Mouse (Mus musculus) Muller cell, postnatal 12 days (primary cell): ENCODE measurements around the gene Akap13.
"Not testable (repeated sequence)": the region's sequence is repeated elsewhere in the genome, so short reads cannot be mapped to it uniquely, and the experiment has no call there.

ENCODE experiments used
- DNase-seq: peaks from one replicate; pipeline ENCODE4 v3.0.0-alpha.2; 2015; ENCODE audit errors: inconsistent ontology term

Gene Akap13

DNA sequence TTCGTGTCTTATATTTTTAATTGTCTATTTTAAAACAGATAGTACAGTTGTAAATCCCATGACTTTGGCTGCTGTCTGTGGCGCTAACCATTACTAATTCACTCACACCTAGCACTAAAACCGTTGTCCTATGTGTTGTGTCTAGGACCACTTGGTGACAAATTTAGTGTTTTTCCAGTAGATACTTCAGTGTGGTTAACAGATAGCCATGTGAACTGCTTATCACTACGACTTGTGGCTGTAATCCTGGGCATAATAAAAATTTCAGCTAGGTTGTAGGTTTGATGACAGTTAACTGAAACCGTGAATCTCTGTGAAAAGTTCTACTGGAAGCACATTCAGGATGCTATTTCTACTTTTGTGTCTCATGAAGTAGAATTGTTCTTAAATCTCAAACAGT lies 258.6 kb downstream of the Akap13 start:
- no peak for DNase-seq

DNA sequence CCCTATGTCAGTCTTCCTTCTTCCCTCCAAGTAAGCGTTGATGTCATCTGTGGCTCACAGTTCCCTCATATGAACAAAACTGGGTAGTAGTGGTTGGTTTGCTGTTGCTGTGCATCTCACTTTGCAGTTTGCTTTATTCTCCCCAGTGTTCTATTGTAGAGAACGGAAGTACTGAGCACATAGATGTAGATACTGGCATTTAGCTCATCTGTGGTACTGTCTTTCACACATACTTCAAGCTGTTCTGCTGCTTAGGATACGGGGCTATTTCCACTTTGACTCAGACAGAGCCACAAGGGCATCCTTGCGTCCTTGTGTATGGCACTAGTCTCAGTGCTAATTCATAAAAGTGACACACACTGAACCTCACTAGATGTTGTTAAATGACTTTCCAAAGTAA lies 259.7 kb downstream of the Akap13 start:
- no peak for DNase-seq

DNA sequence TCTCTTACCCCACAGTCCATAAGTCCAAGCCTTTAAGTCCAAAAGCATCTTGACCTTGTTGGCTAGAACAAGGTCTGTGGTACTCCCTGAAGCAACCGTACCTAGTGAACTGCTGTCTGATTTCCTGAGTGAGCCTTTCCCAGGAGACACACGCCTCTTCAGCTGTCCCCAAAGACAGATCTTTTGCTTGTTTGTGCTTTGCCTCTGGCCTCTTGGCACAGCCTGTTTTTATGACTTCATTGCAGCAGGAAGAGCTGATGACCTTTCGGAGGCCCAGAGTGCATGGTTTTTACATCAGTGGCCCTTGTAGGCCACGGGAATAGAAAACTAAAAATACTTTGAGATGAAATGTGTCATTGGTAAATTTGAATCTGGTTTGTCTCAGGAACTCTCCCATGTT lies 260.6 kb downstream of the Akap13 start:
- no peak for DNase-seq

DNA sequence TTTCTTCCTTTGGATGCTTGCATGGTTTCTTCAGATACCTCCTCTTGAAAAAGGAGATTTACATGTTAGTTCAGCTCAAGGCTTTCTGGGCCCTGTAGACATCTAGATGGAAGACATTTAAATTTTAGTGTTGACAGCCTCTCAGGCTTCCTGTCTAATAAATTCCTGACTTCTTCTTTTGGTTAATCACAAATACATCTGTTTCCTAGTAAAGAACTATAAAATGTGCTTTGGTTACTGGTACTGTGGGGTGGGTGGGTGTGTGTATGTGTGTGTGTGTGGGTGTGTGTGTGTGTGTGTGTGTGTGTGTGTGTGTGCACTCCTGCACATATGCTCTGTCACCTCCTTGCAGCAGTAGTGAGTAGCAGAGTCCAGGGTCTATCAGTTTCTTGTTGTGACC lies 262.0 kb downstream of the Akap13 start:
- DNase-seq: no peak

GRCm38 (mm10) chr7:75721302-75721701 lies 266.0 kb downstream of the Akap13 start:
- no peak for DNase-seq

DNA sequence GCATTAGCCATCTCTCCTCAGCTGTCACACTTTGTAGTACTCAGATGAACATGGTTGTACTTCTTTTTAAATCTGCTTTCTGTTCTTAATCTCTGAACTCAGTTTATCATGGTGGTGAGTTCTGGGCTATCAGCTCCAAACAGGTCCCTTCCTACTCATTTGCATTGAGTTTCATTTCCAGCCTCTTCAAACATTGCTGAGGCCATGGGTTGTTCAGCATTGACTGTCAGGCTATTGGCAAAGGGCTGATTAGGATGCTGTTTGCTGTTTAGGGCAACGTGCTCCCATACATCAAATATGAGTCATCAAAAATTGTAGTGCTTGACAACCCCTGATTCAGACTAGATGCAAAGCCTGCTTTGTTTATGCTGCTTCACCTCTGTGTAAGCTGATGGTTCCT lies 268.7 kb downstream of the Akap13 start:
- DNase-seq: no peak

DNA sequence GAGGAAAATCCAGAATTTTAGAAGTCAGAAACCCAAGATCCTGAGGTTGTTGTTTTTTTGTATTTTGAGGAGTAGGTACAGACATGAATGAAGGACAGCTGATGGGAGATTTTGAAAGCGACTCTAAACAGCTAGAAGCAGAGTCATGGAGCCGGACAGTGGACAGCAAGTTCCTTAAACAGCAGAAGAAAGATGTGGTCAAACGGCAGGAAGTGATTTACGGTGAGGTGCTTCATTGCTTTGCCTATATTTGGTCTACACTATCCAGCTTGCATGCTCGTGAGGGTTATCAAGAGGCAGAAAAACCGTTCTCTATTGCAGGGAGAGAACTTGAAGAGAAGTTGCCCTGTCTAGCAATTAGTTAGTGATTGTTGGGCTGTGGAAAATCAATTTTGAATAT lies 270.6 kb downstream of the Akap13 start:
- no peak for DNase-seq

DNA sequence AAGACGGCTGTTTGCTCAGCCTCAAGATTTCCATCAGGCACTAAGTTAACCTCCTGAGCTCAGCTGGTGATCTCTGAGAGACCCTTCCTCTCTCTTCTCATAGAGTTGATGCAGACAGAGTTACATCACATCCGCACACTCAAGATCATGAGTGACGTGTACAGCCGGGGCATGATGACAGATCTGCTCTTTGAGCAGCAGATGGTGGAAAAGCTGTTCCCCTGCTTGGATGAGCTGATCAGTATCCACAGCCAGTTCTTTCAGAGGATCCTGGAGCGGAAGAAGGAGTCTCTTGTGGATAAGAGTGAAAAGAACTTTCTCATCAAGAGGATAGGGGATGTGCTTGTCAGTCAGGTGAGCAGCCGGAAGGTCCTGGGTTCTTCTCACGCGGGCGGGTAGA lies 271.5 kb downstream of the Akap13 start:
- DNase-seq: no peak

DNA sequence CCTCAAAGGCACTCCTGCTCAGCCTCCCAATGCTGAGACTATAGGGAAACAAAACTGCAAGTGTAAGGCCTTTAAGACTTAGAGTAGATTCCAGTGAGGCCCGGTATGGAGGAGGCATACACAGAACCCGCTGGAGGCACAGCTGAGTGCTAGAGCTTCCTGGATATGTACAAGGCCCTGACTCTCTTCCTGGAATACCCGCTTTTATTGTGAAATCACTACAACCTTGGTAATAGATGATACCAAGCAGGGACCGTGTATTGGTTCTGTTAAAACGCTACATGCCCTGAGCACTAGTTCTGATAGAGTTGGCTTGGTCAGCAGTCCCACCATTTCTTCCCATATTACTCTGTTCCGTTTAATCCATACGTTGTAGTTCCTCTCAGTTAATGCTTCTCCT lies 274.3 kb downstream of the Akap13 start:
- no peak for DNase-seq

GRCm38 (mm10) chr7:75730216-75730615 lies 274.9 kb downstream of the Akap13 start:
- no peak for DNase-seq

DNA sequence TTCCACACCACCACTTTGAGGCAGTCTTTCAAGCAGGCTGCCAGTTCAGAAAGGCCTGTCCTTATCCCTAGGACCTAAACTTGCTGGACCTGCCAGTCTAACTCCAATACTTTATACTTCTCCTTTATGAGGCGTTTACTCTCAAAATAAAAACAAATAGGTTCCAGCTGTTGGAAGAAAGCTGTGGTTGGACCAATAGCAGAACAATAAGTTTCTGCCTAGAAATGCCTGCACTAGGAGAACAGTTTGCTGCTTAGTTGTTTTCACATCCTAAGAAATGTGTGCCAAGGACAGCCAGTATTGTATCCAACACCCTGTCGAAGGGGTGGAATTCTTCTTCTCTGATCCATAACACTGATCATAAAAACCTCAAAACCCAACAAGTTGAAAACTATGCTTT lies 276.6 kb downstream of the Akap13 start:
- no peak for DNase-seq

DNA sequence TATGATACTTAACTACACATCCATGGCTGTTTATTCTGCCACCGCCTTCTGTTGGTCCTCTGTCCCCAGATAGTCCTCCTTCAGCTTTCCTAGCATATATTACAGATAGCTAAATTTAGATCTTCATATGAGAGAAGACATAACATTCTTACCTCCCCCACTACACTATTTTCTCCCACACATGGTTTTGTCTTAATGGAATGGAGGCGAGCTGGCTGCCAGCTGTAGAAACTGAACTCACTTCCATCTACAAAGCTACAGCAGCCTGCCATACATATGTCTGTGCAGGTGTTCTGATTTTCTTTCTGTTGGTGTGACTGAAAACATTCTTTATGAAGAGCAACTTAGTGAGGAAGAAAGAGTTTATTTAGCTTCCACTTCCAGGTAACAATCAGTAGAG lies 277.8 kb downstream of the Akap13 start:
- no peak for DNase-seq

DNA sequence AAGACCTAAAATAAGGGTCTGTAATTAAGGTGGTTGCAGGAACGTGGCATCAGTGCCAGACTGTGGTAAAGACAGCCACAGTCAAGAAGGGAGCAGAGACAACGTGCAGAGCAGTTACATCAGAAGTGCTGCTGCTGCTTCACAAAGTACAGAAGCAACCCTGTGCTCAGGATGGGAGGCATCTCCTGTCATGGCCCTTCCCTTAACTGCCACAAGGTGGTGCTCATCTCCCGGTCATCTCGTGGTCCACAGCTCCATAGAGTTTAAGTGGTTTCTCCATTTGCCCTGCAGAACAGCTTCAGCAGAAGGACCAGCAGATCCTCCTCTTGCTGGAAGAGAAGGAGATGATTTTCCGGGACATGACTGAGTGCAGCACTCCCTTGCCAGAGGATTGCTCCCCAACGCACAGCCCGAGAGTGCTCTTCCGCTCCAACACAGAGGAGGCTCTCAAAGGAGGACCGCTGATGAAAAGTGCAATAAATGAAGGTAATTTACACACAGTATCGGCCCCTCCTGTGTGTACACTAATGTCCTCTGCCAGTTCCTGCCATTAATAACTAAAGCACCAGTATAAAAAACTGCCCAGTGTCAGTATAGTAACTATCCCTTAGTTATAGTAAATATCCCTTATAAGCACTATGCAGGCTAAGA lies 283.9 kb downstream of the Akap13 start:
- DNase-seq: peak; percentile 33

- no peak for DNase-seq
Measured at GRCm38 (mm10) chr7:75744528-75744927, 289.2 kb downstream of the Akap13 start.

- DNase-seq: no peak
Measured at GRCm38 (mm10) chr7:75744978-75745638, 289.8 kb downstream of the Akap13 start.

- not testable (repeated sequence) for DNase-seq
Measured at GRCm38 (mm10) chr7:75745969-75746368, 290.6 kb downstream of the Akap13 start.

DNA sequence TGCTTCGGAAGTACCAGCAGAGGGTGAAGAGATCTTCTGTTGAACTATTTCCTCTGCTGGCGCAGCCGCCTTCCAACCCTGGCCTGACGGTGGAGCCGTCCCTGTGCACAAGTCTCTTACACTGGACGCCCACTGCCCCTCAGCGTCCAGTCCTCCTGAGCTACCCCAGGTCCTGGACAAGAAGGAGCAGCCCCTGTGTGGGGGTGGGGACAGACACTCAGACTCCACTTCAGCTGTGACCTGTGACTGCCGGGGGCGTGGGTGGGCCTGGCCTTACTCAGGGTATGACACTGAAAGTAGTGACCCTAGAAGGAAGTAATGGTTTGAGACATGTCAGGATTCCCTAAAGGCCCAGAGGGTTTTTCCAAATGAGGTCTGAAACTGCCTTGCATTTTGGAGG lies 295.2 kb downstream of the Akap13 start:
- DNase-seq: no peak

GRCm38 (mm10) chr7:75751161-75751803 lies 295.9 kb downstream of the Akap13 start:
- no peak for DNase-seq

GRCm38 (mm10) chr7:75752442-75753191 lies 297.3 kb downstream of the Akap13 start:
- no peak for DNase-seq

DNA sequence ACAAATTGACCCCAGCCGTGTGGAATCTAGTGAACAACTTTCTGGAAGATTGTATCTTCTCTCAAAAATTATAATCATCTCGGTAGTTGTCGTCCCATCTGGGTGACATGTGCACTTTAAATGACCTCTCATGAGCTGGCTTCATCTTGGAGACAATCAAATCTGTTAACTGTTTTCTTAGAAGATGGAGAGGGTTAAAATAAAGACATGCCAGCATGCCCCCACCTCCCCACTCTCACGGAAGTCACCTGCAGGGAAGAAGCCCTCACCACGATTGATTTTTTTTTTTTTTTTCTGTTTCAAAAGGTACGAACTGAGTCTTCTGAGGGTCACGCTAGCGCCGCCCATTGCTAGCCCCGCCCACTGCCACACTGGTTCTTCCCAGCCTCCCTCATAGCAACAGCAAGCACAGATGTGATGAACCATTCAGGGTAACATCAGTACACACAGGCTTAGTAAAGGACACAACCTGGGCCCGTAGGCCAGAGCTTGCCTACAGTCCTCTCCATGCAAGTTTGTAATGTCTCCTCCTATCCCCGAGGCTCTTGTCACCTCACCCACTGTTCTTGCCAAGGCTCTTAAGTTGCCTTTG lies 298.0 kb downstream of the Akap13 start:
- no peak for DNase-seq

- DNase-seq: no peak
Measured at GRCm38 (mm10) chr7:75754587-75755499, 299.5 kb downstream of the Akap13 start.
